Mouse (Mus musculus): ENCODE data around the gene Mertk. TPM values are rescaled to one million over a fixed set of nuclear protein-coding genes. Genes with fewer than 3 reads are reported as not detected.
"Not testable (repeated sequence)": the region's sequence is repeated elsewhere in the genome, so short reads cannot be mapped to it uniquely, and the experiment has no call there.

Gene Mertk
- 4.9 and 6.6 TPM in 2 replicates for polyA plus RNA-seq (2014; fragmentation: Nextera tagmentation; extraction: Ambion mirVana)

- ATAC-seq (replicated peaks; ENCODE audit: low FRiP score) (peak; percentile 78), DNase-seq (ENCODE audit: low spot score) (peak; percentile 78)
- Histone ChIP-seq H3K9me3 (ENCODE audit: control insufficient read depth, low read length) (no peaks in the 10 kb centered on the region), H3K27ac (ENCODE audit: low read depth, low read length) (peak within 1 kb of the TSS; percentile 32; the same call in 1 of the 2 replicates), H3K4me2 (peak within 1 kb of the TSS; percentile 84), H3K36me3 (ENCODE audit: control insufficient read depth, insufficient read depth, low read length) (no peaks in the 10 kb centered on the region), H3K9ac (ENCODE audit: low read depth, low read length) (peak within 1 kb of the TSS; percentile 69), H3K4me3 (ENCODE audit: low read depth, low read length) (peak within 1 kb of the TSS; percentile 68), H3K4me1 (replicated peaks; ENCODE audit: control insufficient read depth, insufficient read depth, low read length) (no peaks in the 10 kb centered on the region; the same call in 1 of the 2 replicates), H3K27me3 (replicated peaks; ENCODE audit: control insufficient read depth, insufficient read depth, low read length) (peaks cover 23% of the 10 kb centered on the region)
- under 1% methylated on average over 30 of the region's 30 CpGs for WGBS
These were observed at the start of gene Mertk for GRCm38 (mm10) chr2:128698693-128699181. TSS of gene Mertk (plus strand) at chr2:128698956.

- peaks cover 30% of the 10 kb centered on the region for H3K36me3 ChIP-seq (ENCODE audit: control insufficient read depth, insufficient read depth, low read length)
- H3K9me3 ChIP-seq (ENCODE audit: control insufficient read depth, low read length) = no peaks in the 10 kb centered on the region
- no peak overlapping the region for H3K4me2 ChIP-seq
- no peak overlapping the region for H3K9ac ChIP-seq (ENCODE audit: low read depth, low read length)
- no peak overlapping the region for H3K4me3 ChIP-seq (ENCODE audit: low read depth, low read length)
- H3K4me1 ChIP-seq (replicated peaks; ENCODE audit: control insufficient read depth, insufficient read depth, low read length) = peaks cover 4% of the 10 kb centered on the region; the same call in 1 of the 2 replicates
- DNase-seq (ENCODE audit: low spot score) (no peak), ATAC-seq (replicated peaks; ENCODE audit: low FRiP score) (no peak)
- H3K27ac ChIP-seq (ENCODE audit: low read depth, low read length) = no peak overlapping the region
- 69% methylated on average over 4 of the region's 4 CpGs for WGBS
- no peaks in the 10 kb centered on the region for H3K27me3 ChIP-seq (replicated peaks; ENCODE audit: control insufficient read depth, insufficient read depth, low read length)
These were observed 18.1 kb upstream of the Mertk start for GRCm38 (mm10) chr2:128680661-128681060.

- WGBS = under 1% methylated on average over 58 of the region's 58 CpGs
- no peaks in the 10 kb centered on the region for H3K27me3 ChIP-seq (replicated peaks; ENCODE audit: control insufficient read depth, insufficient read depth, low read length)
- peak within 1 kb of the TSS; percentile 71 for H3K4me2 ChIP-seq
- no peaks in the 10 kb centered on the region for H3K9me3 ChIP-seq (ENCODE audit: control insufficient read depth, low read length)
- DNase-seq (ENCODE audit: low spot score) = peak; percentile 85
- peaks cover 9% of the 10 kb centered on the region; the same call in 1 of the 2 replicates for H3K4me1 ChIP-seq (replicated peaks; ENCODE audit: control insufficient read depth, insufficient read depth, low read length)
- peak within 1 kb of the TSS; percentile 98 for H3K9ac ChIP-seq (ENCODE audit: low read depth, low read length)
- ATAC-seq (replicated peaks; ENCODE audit: low FRiP score) = peak; percentile 95
- H3K4me3 ChIP-seq (ENCODE audit: low read depth, low read length) = peak within 1 kb of the TSS; percentile 95
- H3K27ac ChIP-seq (ENCODE audit: low read depth, low read length) = peak within 1 kb of the TSS; percentile 78
- peaks cover 15% of the 10 kb centered on the region for H3K36me3 ChIP-seq (ENCODE audit: control insufficient read depth, insufficient read depth, low read length)
These were observed 11.7 kb upstream of the Mertk start, which contains the start of gene Anapc1 for GRCm38 (mm10) chr2:128686921-128687557. TSS of gene Anapc1 (minus strand) at chr2:128687391.

- peak overlapping the region; percentile 95 for H3K4me3 ChIP-seq (ENCODE audit: low read depth, low read length)
- no peak for DNase-seq (ENCODE audit: low spot score)
- H3K9ac ChIP-seq (ENCODE audit: low read depth, low read length) = peak overlapping the region; percentile 98
- peaks cover 12% of the 10 kb centered on the region for H3K36me3 ChIP-seq (ENCODE audit: control insufficient read depth, insufficient read depth, low read length)
- peak overlapping the region; percentile 78 for H3K27ac ChIP-seq (ENCODE audit: low read depth, low read length)
- no peaks in the 10 kb centered on the region for H3K9me3 ChIP-seq (ENCODE audit: control insufficient read depth, low read length)
- ATAC-seq (replicated peaks; ENCODE audit: low FRiP score) = peak; percentile 60
- no peaks in the 10 kb centered on the region for H3K27me3 ChIP-seq (replicated peaks; ENCODE audit: control insufficient read depth, insufficient read depth, low read length)
- WGBS = 50% methylated on average over 10 of the region's 10 CpGs
- H3K4me1 ChIP-seq (replicated peaks; ENCODE audit: control insufficient read depth, insufficient read depth, low read length) = peaks cover 9% of the 10 kb centered on the region; the same call in 1 of the 2 replicates
- H3K4me2 ChIP-seq = peak overlapping the region; percentile 71
These were observed 11.1 kb upstream of the Mertk start for GRCm38 (mm10) chr2:128687558-128688120.

- H3K9me3 ChIP-seq (ENCODE audit: control insufficient read depth, low read length) = no peaks in the 10 kb centered on the region
- H3K4me1 ChIP-seq (replicated peaks; ENCODE audit: control insufficient read depth, insufficient read depth, low read length) = no peaks in the 10 kb centered on the region
- no peak overlapping the region for H3K4me2 ChIP-seq
- H3K36me3 ChIP-seq (ENCODE audit: control insufficient read depth, insufficient read depth, low read length) = no peaks in the 10 kb centered on the region
- DNase-seq (ENCODE audit: low spot score) = no peak
- WGBS = 77% methylated on average over 14 of the region's 14 CpGs
- H3K27ac ChIP-seq (ENCODE audit: low read depth, low read length) = no peak overlapping the region
- ATAC-seq (replicated peaks; ENCODE audit: low FRiP score) = no peak
- no peak overlapping the region for H3K4me3 ChIP-seq (ENCODE audit: low read depth, low read length)
- H3K9ac ChIP-seq (ENCODE audit: low read depth, low read length) = no peak overlapping the region
- 0 out of 2 replicates have a peak, but pooled peaks cover 2% of the 10 kb centered on the region for H3K27me3 ChIP-seq (replicated peaks; ENCODE audit: control insufficient read depth, insufficient read depth, low read length)
These were observed 6.4 kb upstream of the Mertk start for GRCm38 (mm10) chr2:128692336-128692735.

GRCm38 (mm10) chr2:128692771-128693170 lies 6.0 kb upstream of the Mertk start:
- Histone ChIP-seq H3K36me3 (ENCODE audit: control insufficient read depth, insufficient read depth, low read length) (no peaks in the 10 kb centered on the region), H3K4me3 (ENCODE audit: low read depth, low read length) (no peak overlapping the region), H3K9me3 (ENCODE audit: control insufficient read depth, low read length) (no peaks in the 10 kb centered on the region), H3K27me3 (replicated peaks; ENCODE audit: control insufficient read depth, insufficient read depth, low read length) (peaks cover 4% of the 10 kb centered on the region; the same call in 1 of the 2 replicates), H3K4me2 (no peak overlapping the region), H3K4me1 (replicated peaks; ENCODE audit: control insufficient read depth, insufficient read depth, low read length) (no peaks in the 10 kb centered on the region), H3K27ac (ENCODE audit: low read depth, low read length) (no peak overlapping the region), H3K9ac (ENCODE audit: low read depth, low read length) (no peak overlapping the region)
- no peak for ATAC-seq (replicated peaks; ENCODE audit: low FRiP score)
- WGBS = 84% methylated on average over 10 of the region's 10 CpGs
- no peak for DNase-seq (ENCODE audit: low spot score)

GRCm38 (mm10) chr2:128693236-128693635 lies 5.5 kb upstream of the Mertk start:
- Histone ChIP-seq H3K9ac (ENCODE audit: low read depth, low read length) (no peak overlapping the region), H3K9me3 (ENCODE audit: control insufficient read depth, low read length) (no peaks in the 10 kb centered on the region), H3K27ac (ENCODE audit: low read depth, low read length) (no peak overlapping the region), H3K4me2 (no peak overlapping the region), H3K4me1 (replicated peaks; ENCODE audit: control insufficient read depth, insufficient read depth, low read length) (no peaks in the 10 kb centered on the region), H3K4me3 (ENCODE audit: low read depth, low read length) (no peak overlapping the region), H3K27me3 (replicated peaks; ENCODE audit: control insufficient read depth, insufficient read depth, low read length) (peaks cover 6% of the 10 kb centered on the region), H3K36me3 (ENCODE audit: control insufficient read depth, insufficient read depth, low read length) (no peaks in the 10 kb centered on the region)
- WGBS = 53% methylated on average over 4 of the region's 4 CpGs
- ATAC-seq (replicated peaks; ENCODE audit: low FRiP score) (no peak), DNase-seq (ENCODE audit: low spot score) (no peak)

GRCm38 (mm10) chr2:128693828-128694227 lies 4.9 kb upstream of the Mertk start:
- DNase-seq (ENCODE audit: low spot score); H3K4me3 ChIP-seq (ENCODE audit: low read depth, low read length); H3K4me2 ChIP-seq; H3K27ac ChIP-seq (ENCODE audit: low read depth, low read length); H3K36me3 ChIP-seq (ENCODE audit: control insufficient read depth, insufficient read depth, low read length); H3K9me3 ChIP-seq (ENCODE audit: control insufficient read depth, low read length); ATAC-seq (replicated peaks; ENCODE audit: low FRiP score); H3K4me1 ChIP-seq (replicated peaks; ENCODE audit: control insufficient read depth, insufficient read depth, low read length); H3K9ac ChIP-seq (ENCODE audit: low read depth, low read length): not testable (repeated sequence)
- H3K27me3 ChIP-seq (replicated peaks; ENCODE audit: control insufficient read depth, insufficient read depth, low read length) = peaks cover 12% of the 10 kb centered on the region
- WGBS = 89% methylated on average over 2 of the region's 3 CpGs

Measured in liver, embryonic 11.5 days (tissue).